Mouse (Mus musculus) megakaryocyte progenitor cell, adult 5-6 weeks (primary cell): ENCODE measurements around the gene Itih3. TPM values are rescaled to one million over a fixed set of nuclear protein-coding genes. Genes with fewer than 3 reads are reported as not detected.

Experiments
- ATAC-seq: replicated peaks from 2 replicates; pipeline ENCODE4 v1.8.0; 2016; ENCODE audit warnings: mild to moderate bottlenecking, moderate TSS enrichment, inconsistent platforms; ENCODE audit not compliant: poor library complexity
- total RNA-seq, 2 experiments: library from RNA; stranded (forward) in 1 of 2; stranded (reverse) in 1 of 2; fragments of 157-497, 149-512 nt in 1 of 2; fragments of 200-1000 nt in 1 of 2; gene quantifications; 2 replicates each; pipeline versions ENCODE4 v1.2.3 to v1.2.4; 2015 to 2017

The Itih3 gene
- total RNA-seq (2015), result not detected in 2 replicates
- total RNA-seq (2017), result not detected in 2 replicates

DNA sequence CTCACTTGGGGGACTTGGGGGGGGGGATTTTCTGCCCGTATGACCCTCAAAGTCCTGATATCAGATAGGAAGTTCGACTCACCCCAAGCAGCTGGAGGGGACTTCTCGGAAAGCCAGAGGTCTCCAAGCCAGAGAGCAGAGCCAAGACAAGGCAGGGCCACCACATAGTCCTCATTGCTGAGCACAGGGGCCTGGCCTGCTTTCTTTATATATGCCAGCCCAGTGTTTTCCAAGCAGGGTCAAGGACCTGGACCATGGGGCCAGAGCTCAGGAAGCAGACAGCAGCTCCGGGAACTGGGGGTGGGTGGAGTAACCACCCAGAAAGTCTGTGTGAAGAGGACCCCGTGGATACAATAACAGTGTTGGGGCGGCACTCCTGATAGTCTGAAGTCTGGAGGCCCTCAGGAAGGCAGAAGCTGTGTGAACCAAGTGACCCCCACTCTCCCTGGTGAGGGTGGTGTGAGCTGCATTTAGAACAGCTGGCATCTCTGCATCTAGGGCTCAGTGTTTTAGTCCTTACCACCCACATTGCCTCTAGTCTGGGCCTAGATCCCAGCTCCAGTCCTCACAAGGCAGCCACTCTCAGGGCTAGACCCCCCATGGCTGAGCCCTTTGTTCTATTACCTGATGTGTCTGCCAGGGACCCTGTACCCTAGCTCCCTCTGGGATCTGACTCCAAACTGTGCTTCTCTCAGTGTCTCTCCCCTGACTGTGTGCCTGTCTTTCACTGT is at the start of gene Itih3:
Gene Itih3, minus strand, starts transcription at position 386 of the 731 bp plus-strand sequence.
- no peak for ATAC-seq

GRCm38 (mm10) chr14:30960366-30960765 is 36.8 kb upstream of the Itih3 start:
- ATAC-seq, result no peak

DNA sequence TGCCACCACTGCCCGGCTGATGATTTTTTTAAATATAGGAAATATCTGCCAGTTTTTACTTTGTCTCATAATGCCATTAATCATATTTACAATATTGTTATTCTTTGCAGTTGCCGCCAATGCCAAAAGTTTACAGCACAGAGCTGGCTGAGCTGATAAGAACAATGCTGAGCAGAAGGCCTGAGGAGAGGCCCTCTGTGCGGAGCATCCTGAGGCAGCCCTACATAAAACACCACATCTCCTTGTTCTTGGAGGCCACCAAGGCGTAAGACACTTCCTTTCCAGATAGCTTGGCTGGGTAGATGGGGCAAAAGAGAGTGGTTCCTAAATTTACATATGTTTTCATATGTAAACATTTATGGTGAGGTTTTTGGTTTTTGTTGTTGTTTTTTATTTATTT is 35.5 kb upstream of the Itih3 start:
- ATAC-seq, result peak; percentile 42; the same call in 1 of the 2 replicates

GRCm38 (mm10) chr14:30958517-30958916 is 35.0 kb upstream of the Itih3 start:
- no peak for ATAC-seq

DNA sequence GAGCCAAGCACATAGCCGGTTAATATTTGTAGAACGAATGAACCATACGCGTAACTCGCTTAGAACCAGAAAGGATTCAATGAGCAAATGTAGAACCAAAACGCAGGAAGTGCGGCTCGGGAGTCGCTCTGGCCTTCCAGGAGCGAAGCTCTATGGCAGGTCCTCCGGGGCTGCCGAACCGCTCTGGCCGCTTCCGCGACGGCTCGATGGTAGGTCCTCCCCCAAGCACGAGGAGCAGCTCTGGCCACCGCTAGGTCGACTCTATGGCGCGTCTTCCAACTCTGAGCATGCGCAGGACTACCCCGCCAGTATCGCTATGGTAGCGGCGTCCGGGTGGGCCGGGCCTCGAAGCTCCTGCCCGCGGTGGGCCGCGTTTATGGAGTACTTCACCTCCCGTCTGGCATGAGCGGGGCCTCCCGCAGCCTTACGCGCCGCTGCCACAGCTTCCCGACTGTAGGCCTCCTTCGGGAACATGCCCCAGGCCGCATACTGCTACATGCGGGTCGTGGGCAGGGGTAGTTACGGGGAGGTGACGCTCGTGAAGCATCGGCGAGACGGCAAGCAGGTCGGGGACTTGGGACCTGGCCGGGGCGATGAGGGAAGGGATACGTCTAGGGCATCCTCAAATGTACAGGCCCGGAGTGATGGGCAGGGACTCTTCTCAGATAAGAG is 27.7 kb upstream of the Itih3 start, which contains the start of gene Nek4:
Gene Nek4, plus strand, starts transcription at position 224 of the 672 bp plus-strand sequence.
- peak; percentile 99 for ATAC-seq

- ATAC-seq, result no peak
Measured at GRCm38 (mm10) chr14:30949986-30950385, 26.4 kb upstream of the Itih3 start.

GRCm38 (mm10) chr14:30944745-30945144 is 21.2 kb upstream of the Itih3 start:
- ATAC-seq, result no peak

GRCm38 (mm10) chr14:30943860-30944674 is 20.5 kb upstream of the Itih3 start:
- ATAC-seq, result peak; percentile 83

DNA sequence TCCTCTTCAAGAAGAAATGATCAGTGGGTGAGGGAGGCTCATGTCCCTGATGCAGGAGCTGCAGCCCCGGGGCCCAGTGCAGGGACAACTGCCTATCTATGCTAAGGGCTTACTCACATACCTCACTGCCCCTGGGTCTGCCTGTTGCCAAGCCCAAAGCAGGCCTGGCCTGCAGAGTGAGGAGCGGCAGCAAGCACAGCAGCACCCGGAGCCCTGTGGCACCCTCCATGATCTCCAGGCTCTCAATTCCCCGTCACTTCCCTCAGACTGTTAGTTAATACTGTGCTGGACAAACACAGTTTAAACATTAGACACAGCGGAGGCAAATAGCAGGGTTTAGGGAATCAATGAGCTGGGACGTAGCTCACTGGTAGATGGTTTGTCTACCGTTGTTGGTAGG is 19.5 kb upstream of the Itih3 start, which contains the start of gene Itih1:
Gene Itih1, minus strand, starts transcription at position 252 of the 400 bp plus-strand sequence.
- no peak for ATAC-seq

GRCm38 (mm10) chr14:30942254-30942653 is 18.7 kb upstream of the Itih3 start:
- no peak for ATAC-seq

- no peak for ATAC-seq
Measured at GRCm38 (mm10) chr14:30933351-30933750, 9.8 kb upstream of the Itih3 start.

- no peak for ATAC-seq
Measured at GRCm38 (mm10) chr14:30930386-30930785, 6.8 kb upstream of the Itih3 start.

DNA sequence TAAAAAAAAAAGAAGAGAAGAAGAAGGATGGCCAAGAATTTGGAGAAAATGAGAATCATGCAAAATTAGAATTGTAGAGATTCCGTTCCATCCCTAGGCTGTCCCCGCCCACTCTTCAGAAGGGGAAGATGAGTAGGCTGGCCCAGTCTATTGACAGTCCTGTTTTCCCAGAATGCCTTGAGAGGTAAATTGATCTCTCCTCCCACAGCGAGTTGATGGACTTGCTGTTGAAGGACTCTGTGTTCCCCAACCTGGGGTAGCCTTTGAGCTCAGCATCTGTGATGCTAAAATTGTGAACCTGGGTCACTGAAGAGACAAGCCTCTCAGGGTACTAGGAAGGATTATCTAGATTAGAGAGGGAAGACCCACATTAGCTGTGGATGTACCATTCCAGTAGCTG is 1.9 kb upstream of the Itih3 start:
- ATAC-seq, result no peak

GRCm38 (mm10) chr14:30922053-30922670 is 1.4 kb downstream of the Itih3 start:
- no peak for ATAC-seq

GRCm38 (mm10) chr14:30916516-30916915 is 7.0 kb downstream of the Itih3 start:
- ATAC-seq, result no peak

DNA sequence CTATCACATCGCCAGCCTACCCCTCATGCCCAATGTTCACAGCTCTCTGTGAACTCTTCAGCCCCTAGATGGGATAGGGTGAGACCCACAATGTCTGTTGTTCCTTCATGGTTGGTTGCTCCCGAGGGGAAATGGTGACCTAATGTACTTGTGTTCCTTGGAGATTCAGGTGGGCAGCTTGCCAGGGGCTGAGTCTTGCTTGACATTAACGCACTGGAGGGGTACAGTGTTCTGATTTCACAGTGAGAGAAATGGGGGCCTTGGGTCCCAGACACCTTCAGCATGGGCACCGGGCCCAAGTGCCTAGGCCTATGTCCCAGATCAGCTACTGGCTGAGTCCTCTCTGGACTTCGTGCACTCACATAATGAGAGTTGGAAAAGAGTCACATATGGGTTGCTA is 10.2 kb downstream of the Itih3 start:
- ATAC-seq, result no peak

DNA sequence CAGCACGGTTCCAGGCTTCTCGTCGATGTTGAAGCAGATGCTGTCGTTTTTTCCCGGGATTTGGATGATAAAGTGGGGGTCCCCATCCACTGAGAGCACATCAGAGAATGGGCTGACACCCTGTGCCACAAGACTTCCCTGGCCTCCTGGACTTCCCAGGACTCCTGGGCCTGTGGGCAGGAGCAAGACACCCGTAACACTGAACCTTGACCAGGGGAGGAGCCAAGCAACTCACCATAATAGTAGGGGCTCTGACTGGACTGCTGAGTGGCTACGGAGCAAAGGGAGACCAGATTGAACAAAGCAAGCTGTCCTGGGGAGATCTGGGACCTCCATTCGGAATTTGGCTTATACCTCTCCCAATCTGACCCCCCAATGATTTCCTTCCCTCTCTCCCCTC is 10.9 kb downstream of the Itih3 start:
- no peak for ATAC-seq

DNA sequence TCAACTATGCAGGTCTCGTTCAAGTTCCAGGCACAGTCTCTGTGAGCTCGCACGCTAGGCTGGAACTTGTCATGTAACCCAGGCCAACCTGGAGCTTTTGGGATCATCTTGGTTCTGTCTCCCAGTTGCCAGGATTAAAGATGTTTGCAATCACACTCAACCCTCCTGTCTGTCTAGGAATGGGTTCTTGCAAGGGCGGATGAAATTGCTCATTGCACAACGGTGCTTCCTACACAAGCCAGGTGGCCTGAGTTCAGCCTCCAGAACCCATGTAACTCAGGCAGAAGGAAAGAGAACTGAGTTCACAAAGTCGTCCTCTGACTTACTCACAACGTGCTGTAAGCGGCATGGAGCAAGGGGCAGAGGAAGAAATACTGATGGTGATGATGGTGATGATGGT is 12.4 kb downstream of the Itih3 start:
- no peak for ATAC-seq

DNA sequence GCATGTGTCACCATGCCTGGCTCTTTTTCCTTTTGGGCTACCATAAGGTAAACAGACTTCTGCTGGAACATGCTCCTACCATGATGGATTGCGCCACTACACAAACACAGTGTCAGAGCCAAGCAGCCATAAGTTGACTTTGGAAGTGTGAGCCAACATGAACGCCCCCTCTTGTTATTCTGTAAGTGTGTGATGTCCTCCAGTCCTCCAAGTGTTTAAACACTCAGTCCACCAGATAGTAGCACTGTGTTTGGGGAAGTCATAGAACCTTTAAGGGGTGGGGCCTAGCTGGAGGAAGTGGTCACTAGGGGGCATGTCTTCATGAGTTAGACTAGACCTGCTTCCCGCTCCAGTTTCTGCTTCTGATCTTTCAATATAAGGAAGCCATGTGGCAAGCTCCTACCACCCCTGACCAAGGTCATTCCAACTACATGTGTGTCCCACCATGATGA is 15.7 kb downstream of the Itih3 start:
- peak; percentile 95 for ATAC-seq

- ATAC-seq, result no peak
Measured at GRCm38 (mm10) chr14:30906001-30906400, 17.6 kb downstream of the Itih3 start.

DNA sequence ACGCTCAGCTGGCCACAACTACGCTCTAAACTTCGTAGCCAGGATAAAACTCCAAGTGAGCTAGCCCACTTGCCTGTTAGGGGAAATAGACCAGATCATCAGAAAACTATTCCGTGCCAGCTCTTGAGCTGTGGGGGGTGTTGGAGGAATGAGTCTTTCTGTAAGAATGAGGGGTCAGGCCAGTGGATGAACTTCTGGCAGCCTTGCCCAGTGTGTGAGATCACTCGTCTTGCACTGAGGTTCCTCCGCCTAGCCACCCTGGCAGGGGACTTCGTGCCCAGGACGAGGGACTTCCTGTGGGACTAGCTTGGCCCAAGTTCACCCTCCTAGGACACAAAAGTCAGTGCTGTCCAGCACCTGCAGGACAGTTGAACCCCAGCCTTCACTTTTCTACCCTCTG is 19.3 kb downstream of the Itih3 start:
- ATAC-seq, result no peak
